Mouse (Mus musculus): ENCODE measurements around the gene Iqgap2. TPM values are rescaled to one million over a fixed set of nuclear protein-coding genes. Genes with fewer than 3 reads are reported as not detected.

Gene Iqgap2
- polyA plus RNA-seq, 1 experiment from 2014 or later = 25.3 TPM

GRCm38 (mm10) chr13:95607019-95607418, 284.7 kb downstream of the Iqgap2 start:
- Histone ChIP-seq H3K27me3 (ENCODE audit: control insufficient read depth, insufficient read depth, low read length) (no peaks in the 10 kb centered on the region), H3K36me3 (ENCODE audit: control insufficient read depth, insufficient read depth, low read length) (peaks cover 27% of the 10 kb centered on the region)
- 94% methylated on average over 8 of the region's 8 CpGs for WGBS

GRCm38 (mm10) chr13:95604288-95604687, 287.4 kb downstream of the Iqgap2 start:
- Histone ChIP-seq H3K27ac (ENCODE audit: low read length) (no peak overlapping the region), H3K4me3 (ENCODE audit: low read depth, low read length) (no peak overlapping the region), H3K4me1 (ENCODE audit: control insufficient read depth, insufficient read depth, low read length) (no peaks in the 10 kb centered on the region), H3K4me2 (replicated peaks; ENCODE audit: low read depth, low read length) (no peak overlapping the region), H3K9me3 (ENCODE audit: control insufficient read depth, low read depth, low read length) (no peaks in the 10 kb centered on the region), H3K9ac (replicated peaks; ENCODE audit: low read depth, low read length) (no peak overlapping the region), H3K36me3 (ENCODE audit: control insufficient read depth, insufficient read depth, low read length) (peaks cover 24% of the 10 kb centered on the region), H3K27me3 (ENCODE audit: control insufficient read depth, insufficient read depth, low read length) (no peaks in the 10 kb centered on the region)
- 97% methylated on average over 25 of the region's 25 CpGs for WGBS
- ATAC-seq (ENCODE audit: insufficient number of reproducible peaks, insufficient read depth, low FRiP score, low read depth) = no peak

More at GRCm38 (mm10) chr13:95607019-95607418, 284.7 kb downstream of the Iqgap2 start:
- Histone ChIP-seq H3K4me2 (replicated peaks; ENCODE audit: low read depth, low read length) (no peak overlapping the region), H3K27ac (ENCODE audit: low read length) (no peak overlapping the region), H3K4me3 (ENCODE audit: low read depth, low read length) (no peak overlapping the region), H3K4me1 (ENCODE audit: control insufficient read depth, insufficient read depth, low read length) (no peaks in the 10 kb centered on the region), H3K9me3 (ENCODE audit: control insufficient read depth, low read depth, low read length) (no peaks in the 10 kb centered on the region), H3K9ac (replicated peaks; ENCODE audit: low read depth, low read length) (no peak overlapping the region)
- ATAC-seq (ENCODE audit: insufficient number of reproducible peaks, insufficient read depth, low FRiP score, low read depth) = no peak

- Histone ChIP-seq H3K27me3 (ENCODE audit: control insufficient read depth, insufficient read depth, low read length) (no peaks in the 10 kb centered on the region), H3K9me3 (ENCODE audit: control insufficient read depth, low read depth, low read length) (no peaks in the 10 kb centered on the region), H3K9ac (replicated peaks; ENCODE audit: low read depth, low read length) (no peak overlapping the region), H3K4me2 (replicated peaks; ENCODE audit: low read depth, low read length) (no peak overlapping the region), H3K4me3 (ENCODE audit: low read depth, low read length) (no peak overlapping the region), H3K27ac (ENCODE audit: low read length) (no peak overlapping the region), H3K36me3 (ENCODE audit: control insufficient read depth, insufficient read depth, low read length) (peaks cover 24% of the 10 kb centered on the region), H3K4me1 (ENCODE audit: control insufficient read depth, insufficient read depth, low read length) (no peaks in the 10 kb centered on the region)
- ATAC-seq (ENCODE audit: insufficient number of reproducible peaks, insufficient read depth, low FRiP score, low read depth) = no peak
- WGBS = 74% methylated on average over 3 of the region's 3 CpGs
These were observed 291.8 kb downstream of the Iqgap2 start for GRCm38 (mm10) chr13:95599833-95600359.

- no peaks in the 10 kb centered on the region for H3K27me3 ChIP-seq (ENCODE audit: control insufficient read depth, insufficient read depth, low read length)
- H3K9ac ChIP-seq (replicated peaks; ENCODE audit: low read depth, low read length) = no peak overlapping the region
- H3K4me2 ChIP-seq (replicated peaks; ENCODE audit: low read depth, low read length) = no peak overlapping the region
- no peaks in the 10 kb centered on the region for H3K4me1 ChIP-seq (ENCODE audit: control insufficient read depth, insufficient read depth, low read length)
- ATAC-seq (ENCODE audit: insufficient number of reproducible peaks, insufficient read depth, low FRiP score, low read depth) = no peak
- no peak overlapping the region for H3K4me3 ChIP-seq (ENCODE audit: low read depth, low read length)
- H3K9me3 ChIP-seq (ENCODE audit: control insufficient read depth, low read depth, low read length) = no peaks in the 10 kb centered on the region
- WGBS = 86% methylated on average over 18 of the region's 18 CpGs
- H3K36me3 ChIP-seq (ENCODE audit: control insufficient read depth, insufficient read depth, low read length) = peaks cover 11% of the 10 kb centered on the region
- H3K27ac ChIP-seq (ENCODE audit: low read length) = no peak overlapping the region
These were observed 293.3 kb downstream of the Iqgap2 start for GRCm38 (mm10) chr13:95598232-95598920.

- Histone ChIP-seq H3K9ac (replicated peaks; ENCODE audit: low read depth, low read length) (no peak overlapping the region), H3K27ac (ENCODE audit: low read length) (no peak overlapping the region), H3K27me3 (ENCODE audit: control insufficient read depth, insufficient read depth, low read length) (no peaks in the 10 kb centered on the region), H3K4me3 (ENCODE audit: low read depth, low read length) (no peak overlapping the region), H3K4me2 (replicated peaks; ENCODE audit: low read depth, low read length) (no peak overlapping the region), H3K36me3 (ENCODE audit: control insufficient read depth, insufficient read depth, low read length) (peaks cover 3% of the 10 kb centered on the region), H3K9me3 (ENCODE audit: control insufficient read depth, low read depth, low read length) (no peaks in the 10 kb centered on the region), H3K4me1 (ENCODE audit: control insufficient read depth, insufficient read depth, low read length) (no peaks in the 10 kb centered on the region)
- no peak for ATAC-seq (ENCODE audit: insufficient number of reproducible peaks, insufficient read depth, low FRiP score, low read depth)
- 83% methylated on average over 10 of the region's 10 CpGs for WGBS
These were observed 294.1 kb downstream of the Iqgap2 start for GRCm38 (mm10) chr13:95597578-95597977.

- Histone ChIP-seq H3K27me3 (ENCODE audit: control insufficient read depth, insufficient read depth, low read length) (no peaks in the 10 kb centered on the region), H3K9me3 (ENCODE audit: control insufficient read depth, low read depth, low read length) (no peaks in the 10 kb centered on the region), H3K4me1 (ENCODE audit: control insufficient read depth, insufficient read depth, low read length) (no peaks in the 10 kb centered on the region), H3K36me3 (ENCODE audit: control insufficient read depth, insufficient read depth, low read length) (no peaks in the 10 kb centered on the region; the same call in 1 of the 2 replicates), H3K4me2 (replicated peaks; ENCODE audit: low read depth, low read length) (no peak overlapping the region), H3K27ac (ENCODE audit: low read length) (no peak overlapping the region), H3K4me3 (ENCODE audit: low read depth, low read length) (no peak overlapping the region), H3K9ac (replicated peaks; ENCODE audit: low read depth, low read length) (no peak overlapping the region)
- ATAC-seq (ENCODE audit: insufficient number of reproducible peaks, insufficient read depth, low FRiP score, low read depth) = no peak
- WGBS = 80% methylated on average over 7 of the region's 7 CpGs
These were observed 295.0 kb downstream of the Iqgap2 start for GRCm38 (mm10) chr13:95596689-95597088.

GRCm38 (mm10) chr13:95595921-95596320, 295.8 kb downstream of the Iqgap2 start:
- Histone ChIP-seq H3K36me3 (ENCODE audit: control insufficient read depth, insufficient read depth, low read length) (no peaks in the 10 kb centered on the region; the same call in 1 of the 2 replicates), H3K4me1 (ENCODE audit: control insufficient read depth, insufficient read depth, low read length) (no peaks in the 10 kb centered on the region), H3K27ac (ENCODE audit: low read length) (no peak overlapping the region), H3K27me3 (ENCODE audit: control insufficient read depth, insufficient read depth, low read length) (no peaks in the 10 kb centered on the region), H3K9me3 (ENCODE audit: control insufficient read depth, low read depth, low read length) (no peaks in the 10 kb centered on the region), H3K9ac (replicated peaks; ENCODE audit: low read depth, low read length) (no peak overlapping the region), H3K4me3 (ENCODE audit: low read depth, low read length) (no peak overlapping the region), H3K4me2 (replicated peaks; ENCODE audit: low read depth, low read length) (no peak overlapping the region)
- WGBS = 73% methylated on average over 5 of the region's 5 CpGs
- ATAC-seq (ENCODE audit: insufficient number of reproducible peaks, insufficient read depth, low FRiP score, low read depth) = no peak

GRCm38 (mm10) chr13:95595411-95595810, 296.3 kb downstream of the Iqgap2 start:
- no peak overlapping the region for H3K27ac ChIP-seq (ENCODE audit: low read length)
- WGBS = 69% methylated on average over 7 of the region's 7 CpGs

More at GRCm38 (mm10) chr13:95595411-95595810, 296.3 kb downstream of the Iqgap2 start:
- Histone ChIP-seq H3K4me3 (ENCODE audit: low read depth, low read length) (no peak overlapping the region), H3K4me1 (ENCODE audit: control insufficient read depth, insufficient read depth, low read length) (no peaks in the 10 kb centered on the region), H3K9me3 (ENCODE audit: control insufficient read depth, low read depth, low read length) (no peaks in the 10 kb centered on the region), H3K4me2 (replicated peaks; ENCODE audit: low read depth, low read length) (no peak overlapping the region), H3K27me3 (ENCODE audit: control insufficient read depth, insufficient read depth, low read length) (no peaks in the 10 kb centered on the region), H3K9ac (replicated peaks; ENCODE audit: low read depth, low read length) (no peak overlapping the region), H3K36me3 (ENCODE audit: control insufficient read depth, insufficient read depth, low read length) (no peaks in the 10 kb centered on the region)
- ATAC-seq (ENCODE audit: insufficient number of reproducible peaks, insufficient read depth, low FRiP score, low read depth) = no peak

Measured in stomach, embryonic 14.5 days (tissue).